Mouse (Mus musculus) frontal cortex, postnatal 14 days (tissue): ENCODE data around the gene Asgr2.
A peak's percentile ranks its signal among the peaks of the same experiment; 100 is the strongest.
"Not testable (repeated sequence)": the region's sequence is repeated elsewhere in the genome, so short reads cannot be mapped to it uniquely, and the experiment has no call there.

Experiments used
- DNase-seq, 2 experiments: peaks; one replicate each; pipeline ENCODE4 v3.0.0; 2022; ENCODE audit warnings: low spot score in 2 of 2

The Asgr2 gene

DNA sequence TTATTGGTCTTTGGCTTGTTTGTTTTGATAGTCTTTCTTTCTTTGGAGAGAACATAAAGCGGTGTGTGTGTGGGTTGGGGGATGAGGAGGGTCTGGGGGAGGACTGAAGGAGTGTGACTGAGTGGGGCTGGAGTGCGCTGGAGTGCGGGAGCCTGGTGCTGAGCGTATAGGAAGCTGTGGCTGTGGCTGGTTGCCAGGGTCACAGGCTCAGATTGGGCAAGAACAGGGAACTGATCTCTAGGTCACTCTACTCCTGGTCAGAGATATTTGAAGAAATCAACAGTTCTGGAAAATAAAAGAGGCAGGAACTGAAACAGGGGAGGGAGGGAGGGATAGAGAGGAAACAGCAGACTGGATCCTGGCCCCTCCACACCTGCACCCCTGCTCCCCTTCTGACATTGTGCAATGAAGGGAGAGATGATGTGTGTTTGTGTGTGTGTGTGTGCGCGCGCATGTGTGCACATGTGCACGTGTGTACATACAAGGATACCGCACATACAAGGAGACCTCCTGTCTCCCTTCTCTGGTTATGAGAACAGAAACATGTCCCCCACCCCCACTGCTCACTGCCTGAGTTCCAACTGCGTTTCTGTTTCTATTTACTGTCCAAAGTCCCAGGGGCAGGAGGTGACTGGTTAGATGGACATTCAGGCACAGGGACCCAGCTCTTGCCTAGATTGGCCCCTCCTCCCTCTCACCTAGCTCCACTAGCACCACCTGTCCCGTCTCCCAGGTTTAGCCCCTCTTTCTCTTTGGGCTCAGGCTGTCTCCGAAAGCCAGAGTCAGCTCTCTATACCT is at the start of gene Asgr2:
Asgr2 (plus strand) TSS at position 659 of the 798 bp plus-strand sequence.
- DNase-seq = no peak

DNA sequence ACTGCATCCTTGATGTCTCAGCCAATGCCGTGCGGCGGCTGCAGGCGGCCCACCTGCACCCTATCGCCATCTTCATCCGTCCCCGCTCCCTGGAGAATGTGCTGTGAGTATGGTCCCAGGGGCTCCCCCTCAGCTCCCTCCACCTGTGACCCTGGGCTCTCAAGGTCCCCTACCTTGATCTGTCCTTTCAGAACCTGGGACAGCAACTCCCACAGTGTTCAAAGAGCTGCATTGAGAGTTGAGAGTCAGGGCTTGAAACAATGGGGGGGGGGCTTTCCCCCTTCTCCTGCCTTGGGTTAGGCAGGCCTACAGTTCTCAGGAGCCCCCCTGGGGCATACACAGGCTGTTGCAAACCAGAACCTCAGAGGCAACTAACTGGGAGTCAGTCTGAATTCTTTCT is 48.8 kb upstream of the Asgr2 start:
- DNase-seq = peak in 1 of 2 experiments; percentile 2

DNA sequence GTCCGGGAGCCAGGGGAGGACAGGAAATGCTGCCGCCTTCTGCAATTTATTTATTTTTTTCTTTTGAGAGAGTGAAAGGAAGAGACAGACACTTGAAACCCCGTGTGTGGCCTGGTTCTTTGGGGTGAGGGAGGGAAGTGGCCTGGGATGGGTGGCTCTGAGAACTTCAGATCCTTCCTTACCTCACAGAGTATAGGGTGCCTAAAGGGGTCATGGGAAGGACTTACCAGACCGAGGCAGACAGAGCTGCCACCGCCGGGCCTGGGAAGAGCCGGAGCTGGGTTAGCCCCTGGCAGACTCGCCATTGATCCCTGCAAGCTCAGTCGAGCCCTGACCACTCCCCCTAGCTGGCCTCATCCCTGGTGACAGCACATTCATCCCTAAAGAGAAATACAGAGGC is 47.0 kb upstream of the Asgr2 start:
- no peak for DNase-seq

DNA sequence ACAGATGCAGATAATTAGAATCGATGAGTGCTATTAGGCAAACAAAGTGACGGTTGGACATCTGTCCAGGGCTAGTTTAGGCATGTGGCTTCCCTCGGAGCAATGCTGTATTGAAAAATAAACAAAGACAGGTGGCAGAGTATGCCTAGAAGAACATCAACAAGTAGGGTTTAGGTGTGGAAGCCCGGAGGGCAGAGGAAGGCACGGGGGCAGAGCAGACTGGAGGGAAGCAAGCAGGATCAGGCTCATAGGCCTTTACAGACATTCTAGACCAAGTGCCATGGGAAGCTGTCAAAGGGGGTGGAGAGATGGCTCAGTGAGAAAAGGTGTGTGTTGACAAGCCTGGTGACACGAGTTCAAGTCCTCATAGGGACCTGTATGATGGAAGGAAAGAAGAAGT is 43.1 kb upstream of the Asgr2 start:
- no peak for DNase-seq

DNA sequence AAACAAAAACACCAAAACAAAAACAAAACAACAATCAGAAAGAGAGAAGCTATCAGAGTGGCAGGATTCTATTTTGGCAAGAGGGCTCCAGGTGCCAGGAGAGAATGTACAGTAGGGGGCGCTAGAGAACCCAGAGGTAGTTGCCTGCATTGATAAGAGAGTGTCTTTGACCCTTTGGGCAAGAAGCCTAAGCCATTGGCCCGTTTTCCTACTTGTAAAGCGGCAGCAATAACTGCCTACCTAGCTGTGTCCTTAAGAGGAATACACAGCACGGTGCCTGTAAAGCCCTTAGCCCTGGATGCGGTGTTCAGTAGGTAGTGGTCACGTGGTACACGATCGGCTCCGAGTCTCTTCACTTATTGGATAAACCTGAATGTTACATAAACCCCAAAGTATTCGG is 42.6 kb upstream of the Asgr2 start:
- DNase-seq = peak in 1 of 2 experiments; percentile 45

DNA sequence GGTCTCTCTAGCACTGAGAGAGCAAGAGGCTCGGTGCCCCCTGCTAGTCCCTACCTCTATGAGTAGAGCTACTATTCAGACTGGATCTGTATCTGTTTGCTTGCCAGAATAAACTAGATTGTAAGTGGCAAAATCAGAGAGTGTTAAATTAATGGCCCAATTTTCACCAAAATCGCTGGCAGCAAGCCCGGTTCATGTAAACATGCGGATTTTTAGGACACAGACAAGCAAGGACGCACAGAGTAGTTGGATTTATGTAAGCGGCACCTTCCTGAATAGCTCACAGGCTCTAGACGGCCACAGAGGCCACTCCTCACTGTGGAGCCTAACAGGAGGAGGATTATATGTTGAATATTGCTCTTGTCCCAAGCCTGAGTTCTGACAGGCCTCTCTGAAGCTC is 39.3 kb upstream of the Asgr2 start:
- DNase-seq = no peak

DNA sequence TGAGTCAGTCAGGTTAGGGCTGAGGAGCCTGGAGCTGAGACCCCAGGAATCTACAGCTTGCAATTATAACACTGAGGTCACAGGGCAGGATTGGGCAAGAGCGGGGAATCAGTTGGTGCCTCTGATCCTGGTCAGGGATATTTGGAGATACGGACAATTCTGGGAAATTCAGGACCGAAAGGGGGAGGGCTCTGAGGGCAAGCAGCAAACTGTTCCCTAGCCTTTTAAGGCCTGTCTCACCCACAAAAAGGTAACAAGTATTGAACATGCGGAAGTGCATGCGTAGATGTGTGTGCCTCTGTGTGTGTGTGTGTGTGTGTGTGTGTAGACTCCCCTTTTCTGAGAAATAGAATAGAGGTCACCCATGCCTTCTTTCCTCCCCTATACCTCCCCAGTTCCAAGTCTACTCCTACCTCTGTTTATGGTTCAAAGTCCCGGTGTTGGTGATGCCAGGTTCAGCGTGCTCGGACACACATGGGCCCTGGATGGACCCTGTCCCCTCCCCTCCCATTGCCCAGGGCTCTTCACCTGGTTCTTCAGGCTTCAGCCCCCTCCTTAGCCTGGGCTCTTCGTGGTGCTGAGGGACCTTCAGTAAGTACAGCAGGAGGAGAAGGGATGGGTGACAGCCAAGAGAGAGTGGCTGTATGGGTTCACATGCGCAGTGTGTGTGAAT is 38.4 kb upstream of the Asgr2 start, which contains the start of gene Asgr1:
Asgr1 (plus strand) TSS at position 188 of the 673 bp plus-strand sequence.
- DNase-seq = no peak

DNA sequence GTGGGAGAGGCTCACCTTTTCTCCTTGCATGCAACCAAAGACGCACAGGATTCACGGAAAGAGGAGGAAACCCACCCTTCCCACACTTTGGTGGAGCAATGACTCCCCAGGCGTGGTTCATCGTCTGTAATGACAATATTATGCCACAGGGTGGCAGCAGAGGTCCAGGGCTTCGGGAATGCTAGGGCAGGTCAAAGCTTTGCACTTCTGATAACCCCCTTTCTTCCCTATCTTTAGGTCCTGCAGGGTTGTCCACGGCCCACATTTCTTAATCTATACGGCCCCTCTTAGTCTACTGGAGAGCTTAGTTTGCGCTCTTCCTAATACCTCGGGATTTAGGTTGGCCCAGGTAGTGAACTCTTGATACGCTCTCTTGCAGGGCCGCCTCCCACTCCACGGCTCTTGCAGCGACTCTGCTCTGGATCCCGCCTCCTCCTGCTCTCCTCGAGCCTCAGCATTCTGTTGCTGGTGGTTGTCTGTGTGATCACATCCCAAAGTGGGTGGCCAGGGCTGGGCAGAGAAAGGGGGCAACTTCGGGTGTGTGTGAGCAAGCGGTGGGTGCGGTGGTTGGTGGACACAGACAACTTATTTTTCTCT is 36.7 kb upstream of the Asgr2 start:
- DNase-seq = peak in 1 of 2 experiments; percentile 73

DNA sequence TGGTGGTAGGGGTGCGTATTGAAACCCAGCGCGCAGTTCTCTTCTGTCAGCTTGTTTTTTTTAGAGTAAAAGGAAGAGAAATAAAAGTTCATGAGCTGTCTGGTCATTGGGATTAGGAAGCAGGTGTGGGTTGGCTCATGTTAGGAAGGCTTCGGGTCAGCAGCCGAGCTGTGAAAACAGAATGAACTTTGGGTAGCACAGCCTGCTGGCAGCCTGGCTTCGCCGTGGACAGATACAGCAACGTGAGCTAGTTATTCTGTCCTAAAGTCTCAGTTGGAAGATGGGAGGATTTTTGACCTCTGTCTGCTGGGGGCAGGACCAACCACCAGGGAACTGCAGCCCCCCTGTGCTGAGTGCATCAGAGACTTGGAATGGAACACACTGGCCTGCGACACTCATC is 34.6 kb upstream of the Asgr2 start:
- no peak for DNase-seq

DNA sequence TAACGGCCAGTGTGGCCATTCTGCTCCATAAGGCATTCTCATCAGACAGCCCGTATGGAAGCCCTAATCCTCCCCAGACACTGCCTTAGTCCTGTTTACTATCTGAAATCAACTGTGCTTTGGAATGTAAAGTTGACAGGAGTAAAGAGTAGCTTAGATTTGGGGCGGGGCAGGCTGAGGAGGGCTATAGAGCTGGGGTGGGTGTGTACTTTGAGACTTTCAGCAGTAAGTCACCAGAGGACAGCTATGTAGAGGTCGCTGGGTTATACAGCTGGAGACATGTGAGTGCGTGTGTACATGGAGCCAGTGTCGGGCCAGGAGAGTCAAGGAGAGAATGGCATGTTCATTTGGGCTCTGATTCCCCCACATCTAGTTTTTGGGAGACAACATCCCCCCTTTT is 32.5 kb upstream of the Asgr2 start:
- DNase-seq = no peak

DNA sequence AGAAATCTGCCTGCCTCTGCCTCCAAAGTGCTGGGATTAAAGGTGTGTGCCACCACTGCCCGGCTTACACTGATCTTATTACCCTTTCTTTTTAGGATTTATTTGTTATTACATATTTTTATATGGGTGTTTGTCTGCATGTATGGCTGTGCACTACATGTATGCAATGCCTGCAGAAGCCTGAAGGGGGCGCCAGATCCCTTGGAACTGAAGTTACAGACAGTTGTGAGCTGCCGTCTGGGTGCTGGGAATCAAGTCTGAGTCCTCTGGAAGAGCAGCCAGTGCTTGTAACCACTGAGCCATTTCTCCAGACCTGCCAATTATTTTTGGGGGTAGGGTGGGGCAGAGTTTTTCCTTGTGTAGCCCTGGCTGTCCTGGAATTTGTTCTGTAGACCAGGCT is 29.4 kb upstream of the Asgr2 start:
- no peak for DNase-seq

DNA sequence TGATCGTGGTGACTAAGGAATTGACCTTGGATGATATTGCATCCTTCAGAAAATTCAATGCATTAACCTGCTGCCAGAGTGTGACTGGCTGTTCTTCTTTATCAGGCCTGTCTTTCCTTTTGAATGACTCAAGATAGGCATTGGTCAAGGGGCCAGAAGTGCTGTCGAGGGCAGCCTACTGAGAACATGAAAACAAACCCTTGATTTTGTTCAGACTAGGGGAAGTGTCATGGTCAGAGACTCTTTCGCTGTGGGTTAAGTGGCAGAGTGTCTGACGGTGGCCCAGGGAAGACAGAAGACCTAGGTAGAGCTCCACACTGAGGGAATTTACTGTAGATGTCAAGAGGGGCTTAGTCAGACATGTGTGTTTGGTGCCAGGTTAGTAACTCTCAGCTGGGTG is 25.7 kb upstream of the Asgr2 start:
- DNase-seq = no peak

DNA sequence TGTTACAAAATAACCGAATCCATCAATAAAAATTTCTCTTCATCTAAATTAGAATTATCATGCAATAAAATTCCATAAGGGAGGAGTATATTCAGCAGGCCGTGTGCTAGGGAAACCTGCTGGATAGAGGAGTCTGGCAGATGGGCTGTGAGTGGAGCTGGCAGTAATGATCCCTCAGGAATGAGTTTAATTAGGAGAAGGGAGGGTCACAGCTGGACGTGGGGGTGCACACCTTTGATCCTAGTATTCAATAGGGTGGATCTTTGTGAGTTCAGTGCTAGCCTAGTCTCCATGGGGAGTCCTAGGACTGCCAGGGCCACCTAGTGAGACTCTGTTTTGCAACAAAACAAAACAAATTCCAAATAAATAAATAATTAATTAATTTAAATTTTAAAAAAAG is 24.2 kb upstream of the Asgr2 start:
- no peak for DNase-seq

DNA sequence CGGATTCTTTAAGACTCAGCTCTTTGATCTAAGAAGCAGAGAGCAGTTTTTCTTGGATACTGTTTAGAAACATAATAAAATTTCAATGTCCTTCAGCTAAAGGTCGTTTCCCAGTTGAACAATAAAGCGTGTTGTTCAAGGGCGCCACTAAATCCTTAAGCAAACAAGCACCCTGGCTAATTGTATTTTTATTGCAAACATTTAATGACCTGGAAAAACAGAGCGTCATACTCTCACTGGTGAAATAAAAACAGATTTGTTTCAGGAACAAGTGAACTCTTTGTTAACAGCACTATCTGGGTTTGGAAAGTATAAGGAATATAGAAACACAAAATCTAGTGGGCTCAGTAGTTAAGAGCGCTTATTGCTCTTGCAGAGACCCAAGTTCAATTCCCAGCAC is 22.4 kb upstream of the Asgr2 start:
- DNase-seq = no peak

DNA sequence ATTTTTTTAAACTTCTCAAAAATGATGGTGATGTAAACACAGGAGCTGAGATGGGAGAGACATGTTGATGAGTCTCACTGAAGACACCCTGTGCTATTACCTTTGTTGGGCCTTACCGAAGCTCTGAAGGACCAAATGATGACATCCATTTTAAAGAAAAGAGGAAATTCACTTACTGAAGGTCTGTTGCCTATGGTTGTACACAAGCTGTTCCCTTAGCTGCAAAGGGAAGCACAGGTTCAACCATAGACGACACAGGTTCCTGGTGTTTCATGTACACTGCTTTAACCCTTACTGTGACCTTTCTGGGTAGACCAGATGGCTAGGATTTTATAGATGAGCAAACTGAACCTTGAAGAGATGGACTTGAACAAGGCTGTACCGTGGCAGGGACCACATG is 21.8 kb upstream of the Asgr2 start:
- not testable (repeated sequence) for DNase-seq

DNA sequence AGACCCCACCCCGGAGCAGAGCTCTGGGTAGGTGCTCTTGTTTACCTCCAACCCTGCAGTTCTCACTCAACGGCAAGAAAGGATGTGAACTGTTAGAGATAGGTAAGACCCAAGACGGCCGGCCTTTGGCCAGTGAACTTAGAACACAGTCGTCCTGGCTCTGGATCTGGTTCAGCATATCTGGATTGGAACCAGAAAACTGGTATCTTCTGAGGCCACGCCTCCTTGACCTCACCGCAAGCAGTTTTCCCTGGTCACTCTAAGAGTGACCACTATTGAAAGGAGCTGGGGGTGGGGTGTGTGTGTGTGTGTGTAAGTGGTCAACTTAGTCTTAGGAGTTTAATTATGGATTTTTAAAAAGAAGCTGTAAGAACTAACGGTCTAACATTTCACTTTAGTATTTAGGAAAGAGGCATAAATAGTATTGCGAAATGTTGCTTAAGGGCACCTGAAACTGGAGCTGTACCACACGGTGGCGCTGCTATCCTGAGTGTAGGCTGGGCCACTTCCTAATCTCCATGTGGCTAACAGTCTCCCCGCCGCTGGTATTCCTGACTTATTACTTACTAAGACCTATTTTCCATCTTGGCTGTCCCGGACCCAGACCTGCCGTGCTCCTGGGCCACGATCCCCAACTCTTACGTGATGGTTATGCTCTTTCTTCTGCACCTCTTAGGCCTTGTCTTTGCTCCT is 17.9 kb upstream of the Asgr2 start:
- peak in 1 of 2 experiments; percentile 61 for DNase-seq

DNA sequence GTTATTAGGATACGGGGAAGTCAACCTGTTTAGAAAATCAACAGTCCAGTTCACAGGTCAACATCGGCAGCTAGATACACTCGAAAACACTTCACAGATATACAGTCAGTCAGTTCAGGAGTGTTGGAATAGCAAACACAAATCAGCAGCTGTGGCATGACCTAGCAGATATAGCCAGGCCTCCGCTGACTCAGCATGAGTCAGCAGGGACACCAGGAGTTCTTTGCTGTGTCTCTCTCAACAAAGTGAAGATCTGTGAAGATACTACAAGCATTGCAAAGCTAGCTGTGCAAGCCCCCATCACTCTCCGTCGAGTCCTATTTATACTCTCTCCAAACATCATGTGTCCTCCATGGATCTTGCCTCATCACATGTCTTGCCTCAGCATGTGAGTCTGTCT is 16.9 kb upstream of the Asgr2 start:
- DNase-seq = no peak

DNA sequence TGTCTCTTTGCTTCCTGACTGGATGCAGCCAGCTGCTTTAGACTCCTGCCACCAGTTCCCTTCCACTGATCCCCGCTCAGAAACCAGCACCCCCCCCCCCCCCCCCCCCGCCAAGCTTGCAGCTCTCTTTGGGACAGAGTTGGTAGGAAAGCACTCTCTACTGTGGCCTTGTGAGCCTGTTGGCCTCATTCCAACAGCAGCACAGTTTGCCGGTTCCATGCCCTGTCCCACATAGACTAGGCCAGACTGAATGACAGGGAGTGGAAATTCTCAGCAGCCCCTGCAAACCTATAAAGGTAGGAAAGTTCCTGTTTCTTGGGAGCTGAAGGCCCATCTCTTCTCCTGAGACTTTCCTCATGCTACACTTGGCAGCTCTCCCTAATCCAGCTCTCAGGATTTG is 15.0 kb upstream of the Asgr2 start:
- DNase-seq = no peak

DNA sequence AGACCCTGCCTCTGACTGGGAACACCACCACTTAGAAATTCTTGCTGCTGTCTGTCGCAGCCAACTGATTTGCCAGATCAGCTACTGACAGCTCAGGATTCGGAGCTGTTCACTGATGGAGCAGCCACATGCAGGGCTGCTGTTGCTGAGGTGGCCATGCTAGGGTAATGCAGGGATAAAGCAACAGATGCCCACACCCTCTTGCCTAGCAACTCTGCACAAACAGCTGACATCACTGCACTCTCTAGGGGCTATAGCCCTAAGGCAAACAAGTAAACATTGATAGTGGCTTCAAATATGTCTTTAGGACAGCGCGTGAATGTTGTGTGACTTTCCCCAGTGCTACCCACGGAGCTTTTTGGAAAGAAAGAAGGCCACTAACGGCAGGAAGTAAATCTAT is 13.3 kb upstream of the Asgr2 start:
- DNase-seq = no peak

DNA sequence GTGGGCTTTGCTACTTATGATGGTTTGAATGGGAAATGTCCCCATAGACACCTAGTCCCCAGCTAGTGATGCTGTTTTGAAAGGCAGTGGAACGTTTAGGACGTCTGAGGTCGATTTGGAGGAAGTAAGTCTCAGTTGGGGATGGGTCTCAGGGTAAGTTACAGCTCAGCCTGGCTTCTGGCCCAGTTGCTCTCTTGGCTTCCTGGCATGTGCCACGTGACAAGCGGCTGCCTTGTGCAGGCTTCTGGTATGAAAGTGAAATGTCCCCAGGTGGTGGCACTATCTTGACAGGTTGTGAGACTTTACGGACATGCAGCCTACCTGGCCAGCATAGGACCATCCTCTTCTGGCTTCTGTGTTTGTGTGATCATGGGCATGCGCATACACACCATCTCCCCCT is 12.5 kb upstream of the Asgr2 start:
- DNase-seq = no peak

DNA sequence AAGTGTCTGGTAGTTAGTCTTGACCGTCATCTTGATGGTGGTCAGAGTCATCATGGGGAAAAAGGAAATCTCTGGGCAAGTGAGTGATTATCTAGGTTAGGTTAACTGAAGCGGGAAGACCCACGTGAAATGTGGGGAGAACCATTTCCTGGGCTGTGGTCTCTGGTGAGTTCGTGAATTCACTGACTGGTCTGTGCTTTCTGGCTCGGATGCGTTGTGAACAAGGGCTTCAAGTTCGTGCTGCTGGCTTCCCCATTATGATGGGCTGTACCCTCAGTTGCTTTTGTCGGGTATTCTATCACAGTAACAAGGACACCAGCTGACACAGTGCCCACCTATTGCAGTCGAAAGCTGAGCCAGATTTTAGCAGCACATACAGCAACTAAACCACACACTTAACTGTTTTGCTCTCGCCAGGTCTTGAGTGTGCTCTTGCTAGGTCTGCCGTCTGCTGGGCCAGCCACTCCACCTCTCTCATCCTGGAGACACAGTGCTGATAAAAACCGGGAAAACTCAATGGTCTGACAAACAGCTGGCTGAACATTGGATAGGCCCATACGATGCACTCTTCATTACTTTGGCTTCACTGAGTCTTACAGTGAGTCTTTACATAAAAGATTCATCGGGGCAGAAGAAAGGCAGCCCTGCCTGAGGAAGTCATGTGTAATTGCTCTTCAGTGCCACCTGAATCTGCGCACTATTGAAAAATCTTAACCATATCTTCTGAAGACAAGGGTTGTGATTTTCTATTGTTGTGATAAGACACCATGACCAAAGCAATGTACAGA is 11.4 kb upstream of the Asgr2 start:
- no peak for DNase-seq

DNA sequence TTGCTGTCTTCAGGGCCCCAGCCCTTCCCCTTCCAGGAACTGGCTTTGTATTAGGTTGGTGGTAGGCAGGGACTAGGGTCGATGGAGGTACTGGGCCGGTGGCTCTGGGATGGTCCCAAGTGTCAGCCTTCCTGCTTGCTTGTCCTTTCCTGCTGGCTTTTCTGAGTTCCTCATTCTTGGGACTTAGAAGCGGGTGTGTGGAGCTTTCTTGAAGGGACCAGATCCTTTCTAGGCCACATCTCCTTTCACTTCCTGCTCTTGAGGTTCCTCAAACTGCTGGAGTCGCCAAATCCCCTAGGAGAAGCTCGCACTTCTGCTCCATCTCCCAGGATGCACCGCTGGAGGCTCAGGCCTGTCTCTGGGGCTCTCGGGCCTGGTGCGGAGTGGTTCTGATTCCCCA is 7.9 kb upstream of the Asgr2 start:
- DNase-seq = no peak
